Mouse (Mus musculus) spleen, adult 2 months (tissue): Measurements from ENCODE around the gene Pafah1b2. TPM values are rescaled to one million over a fixed set of nuclear protein-coding genes. Genes with fewer than 3 reads are reported as not detected.

Experiments used
- DNase-seq, 2 experiments: peaks; one replicate each; pipeline versions ENCODE4 v3.0.0 to v3.0.0-alpha.2; 2012 to 2021; ENCODE audit warnings: low spot score in 2 of 2, low read depth in 1 of 2
- H3K27ac ChIP-seq: fragments of 200-500 bp; 2 replicates; pipeline ENCODE4 v1.5.1; 2012; ENCODE audit warnings: low read length, inconsistent platforms; ENCODE audit not compliant: insufficient read depth
- H3K27me3 ChIP-seq: fragments of 200-500 bp; 2 replicates; pipeline ENCODE4 v1.6.1; 2012; ENCODE audit warnings: mild to moderate bottlenecking, moderate library complexity, low read length, inconsistent platforms; ENCODE audit not compliant: control insufficient read depth, insufficient read depth
- H3K36me3 ChIP-seq: fragments of 200-500 bp; 2 replicates; pipeline ENCODE4 v1.6.1; 2012; ENCODE audit warnings: mild to moderate bottlenecking, low read length, inconsistent platforms; ENCODE audit not compliant: control insufficient read depth, insufficient read depth
- H3K4me1 ChIP-seq: fragments of 200-500 bp; 2 replicates; pipeline ENCODE4 v1.6.1; 2011; ENCODE audit warnings: inconsistent platforms; ENCODE audit not compliant: control insufficient read depth, insufficient read depth, insufficient read length
- H3K4me3 ChIP-seq: fragments of 200-500 bp; 2 replicates; pipeline ENCODE4 v1.5.1; 2011; ENCODE audit warnings: mild to moderate bottlenecking, inconsistent platforms; ENCODE audit not compliant: insufficient read depth, insufficient read length; ENCODE audit errors: extremely low read depth
- CTCF ChIP-seq: fragments of 200-500 bp; IDR thresholded peaks from 2 replicates; pipeline ENCODE4 v1.5.1; 2011; ENCODE audit warnings: mild to moderate bottlenecking, inconsistent platforms; ENCODE audit not compliant: insufficient read depth, insufficient read length, insufficient replicate concordance; ENCODE audit errors: extremely low read depth
- POLR2A ChIP-seq: fragments of 200-500 bp; IDR thresholded peaks from 2 replicates; pipeline ENCODE4 v1.6.1; 2011; ENCODE audit warnings: low read depth, low read length, inconsistent platforms
- WGBS: fragments of 180-500 bp; shearing (Covaris S2); methylation state at CpG from one replicate; pipeline ENCODE4 v1.1.7; 2018; 5-methylcytosine and 5-hydroxymethylcytosine counted together
- polyA plus RNA-seq: library from polyadenylated mRNA; depleted of rRNA; stranded (reverse); fragments of >200 nt; gene quantifications from 2 replicates; pipeline ENCODE4 v1.2.3, GENCODE M21; 2012

The Pafah1b2 gene
- polyA plus RNA-seq, 1 experiment = 12.1 TPM

- Histone ChIP-seq H3K27me3 (no peaks in the 10 kb centered on the region), H3K27ac (peak overlapping the region; percentile 93), H3K36me3 (peaks cover 41% of the 10 kb centered on the region), H3K4me1 (peaks cover 25% of the 10 kb centered on the region), H3K4me3 (no peak overlapping the region)
- DNase-seq = no peak
- TF ChIP-seq POLR2A (no peak), CTCF (no peak)
- WGBS = 81% methylated on average over 8 of the region's 8 CpGs
Measured at GRCm38 (mm10) chr9:45943628-45944505, 68.6 kb downstream of the Pafah1b2 start.

GRCm38 (mm10) chr9:45942916-45943315 lies 69.6 kb downstream of the Pafah1b2 start:
- H3K4me1 ChIP-seq = peaks cover 25% of the 10 kb centered on the region
- 91% methylated on average over 8 of the region's 8 CpGs for WGBS
- H3K4me3 ChIP-seq = no peak overlapping the region
- H3K27me3 ChIP-seq = no peaks in the 10 kb centered on the region
- peaks cover 44% of the 10 kb centered on the region for H3K36me3 ChIP-seq
- no peak for DNase-seq
- no peak overlapping the region for H3K27ac ChIP-seq
- TF ChIP-seq CTCF = no peak
- no peak for TF ChIP-seq POLR2A

DNA sequence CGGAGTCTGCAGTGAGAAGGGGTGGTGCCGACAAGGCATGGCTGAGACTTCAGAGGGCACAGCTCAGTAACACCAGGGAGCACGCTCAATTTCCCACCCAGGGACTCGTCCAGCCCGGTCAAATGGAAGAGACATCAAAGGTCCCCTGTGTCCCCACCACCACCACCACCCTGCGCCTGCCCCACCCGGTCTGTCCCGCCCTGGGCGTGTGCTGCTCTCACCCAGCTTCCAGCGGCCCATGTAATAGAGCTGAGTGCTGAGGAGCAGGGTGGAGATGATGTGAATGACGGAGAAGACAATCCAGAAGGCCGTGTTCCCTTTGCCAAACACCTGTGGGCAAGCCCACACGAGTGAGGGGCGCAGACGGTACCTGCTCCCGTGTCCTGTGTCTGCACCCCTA lies 70.0 kb downstream of the Pafah1b2 start:
- Histone ChIP-seq H3K27ac (no peak overlapping the region), H3K36me3 (peaks cover 42% of the 10 kb centered on the region), H3K4me1 (peaks cover 25% of the 10 kb centered on the region), H3K4me3 (no peak overlapping the region), H3K27me3 (no peaks in the 10 kb centered on the region)
- 97% methylated on average over 16 of the region's 16 CpGs for WGBS
- no peak for TF ChIP-seq POLR2A
- no peak for TF ChIP-seq CTCF
- no peak for DNase-seq

- TF ChIP-seq CTCF = no peak
- TF ChIP-seq POLR2A = no peak
- DNase-seq = no peak
- 90% methylated on average over 18 of the region's 18 CpGs for WGBS
- Histone ChIP-seq H3K4me3 (no peak overlapping the region), H3K36me3 (peaks cover 42% of the 10 kb centered on the region), H3K4me1 (peaks cover 25% of the 10 kb centered on the region), H3K27me3 (no peaks in the 10 kb centered on the region), H3K27ac (no peak overlapping the region)
Measured at GRCm38 (mm10) chr9:45941329-45941888, 71.1 kb downstream of the Pafah1b2 start.

- Histone ChIP-seq H3K4me1 (peaks cover 11% of the 10 kb centered on the region; the same call in 1 of the 2 replicates), H3K27me3 (no peaks in the 10 kb centered on the region), H3K4me3 (no peak overlapping the region), H3K36me3 (peaks cover 42% of the 10 kb centered on the region), H3K27ac (no peak overlapping the region)
- WGBS = 88% methylated on average over 6 of the region's 6 CpGs
- no peak for TF ChIP-seq POLR2A
- TF ChIP-seq CTCF = no peak
- DNase-seq = no peak
Measured at GRCm38 (mm10) chr9:45939794-45940193, 72.7 kb downstream of the Pafah1b2 start.

GRCm38 (mm10) chr9:45938952-45939637 lies 73.4 kb downstream of the Pafah1b2 start:
- Histone ChIP-seq H3K36me3 (peaks cover 42% of the 10 kb centered on the region), H3K4me1 (peaks cover 4% of the 10 kb centered on the region; the same call in 1 of the 2 replicates), H3K4me3 (no peak overlapping the region), H3K27ac (no peak overlapping the region), H3K27me3 (no peaks in the 10 kb centered on the region)
- 77% methylated on average over 15 of the region's 15 CpGs for WGBS
- TF ChIP-seq POLR2A = no peak
- DNase-seq = no peak

DNA sequence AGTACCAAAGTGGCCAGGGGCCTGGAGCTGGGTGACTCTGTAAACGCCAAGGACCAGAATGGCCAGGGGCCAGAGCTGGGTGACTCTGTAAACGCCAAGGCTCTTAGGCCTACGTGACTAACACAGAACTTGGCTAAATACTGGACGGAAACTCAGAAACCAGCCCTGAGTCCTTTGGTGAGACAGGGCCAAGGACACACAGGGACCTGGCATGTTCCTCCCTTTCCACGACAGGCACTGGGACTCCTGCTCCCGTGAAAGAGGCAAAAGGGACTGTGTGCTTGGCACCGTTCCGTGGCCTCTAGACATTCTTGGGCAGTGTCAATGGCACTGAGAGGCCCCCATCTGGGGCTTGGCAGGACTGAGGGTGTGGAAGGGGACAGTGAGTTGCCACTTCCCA lies 74.4 kb downstream of the Pafah1b2 start:
- no peak for DNase-seq
- peaks cover 36% of the 10 kb centered on the region for H3K36me3 ChIP-seq
- H3K4me3 ChIP-seq = no peak overlapping the region
- H3K27ac ChIP-seq = no peak overlapping the region
- H3K4me1 ChIP-seq = no peaks in the 10 kb centered on the region
- no peaks in the 10 kb centered on the region for H3K27me3 ChIP-seq
- 96% methylated on average over 8 of the region's 8 CpGs for WGBS
- TF ChIP-seq CTCF (no peak), POLR2A (no peak)
